ENCODE assay signal across 26 mouse cellular contexts in genomic region chr4:47649951-47650350, GRCm38 (mm10).
"Had no signal": no experiment of that assay in that cellular context is flagged by ENCODE, and none has a peak within 500 bp of the region (broad histone marks: within the 10 kb centered on the region; RNA-seq: fewer than 3 reads in every experiment).

No protein-coding gene starts in this region.

- H3K27ac ChIP-seq: heart, embryonic 13.5 days; heart, embryonic 15.5 days; hindbrain, embryonic 13.5 days; hindbrain, embryonic 15.5 days; hindbrain, postnatal 0 days; intestine, embryonic 15.5 days; kidney, embryonic 15.5 days; kidney, postnatal 0 days; limb, embryonic 13.5 days; limb, embryonic 15.5 days; liver, embryonic 13.5 days; liver, embryonic 15.5 days had no signal

- H3K36me3 ChIP-seq: heart, embryonic 13.5 days; heart, embryonic 15.5 days; hindbrain, embryonic 13.5 days; hindbrain, embryonic 15.5 days; intestine, embryonic 15.5 days; kidney, embryonic 15.5 days; limb, embryonic 13.5 days; limb, embryonic 15.5 days; liver, embryonic 13.5 days; liver, embryonic 15.5 days had no signal

- H3K27me3 ChIP-seq: heart, embryonic 13.5 days; heart, embryonic 15.5 days; hindbrain, embryonic 13.5 days; hindbrain, embryonic 15.5 days; intestine, embryonic 15.5 days; kidney, embryonic 15.5 days; limb, embryonic 13.5 days; limb, embryonic 15.5 days; liver, embryonic 13.5 days; liver, embryonic 15.5 days had no signal

- DNase-seq: forebrain, postnatal 0 days; gastrocnemius, postnatal 14 days; gastrocnemius, postnatal 36 days; heart, postnatal 14 days; heart, postnatal 36 days; kidney, adult 11 months; kidney, adult 2 months; kidney, adult 9 months; kidney, postnatal 14 days; kidney, postnatal 36 days; layer of hippocampus, adult 9-11 months; layer of hippocampus, postnatal 36 days; left cerebral cortex, postnatal 4 days; liver, embryonic 13.5 days had no signal

- H3K9ac ChIP-seq: forebrain, postnatal 0 days; heart, embryonic 13.5 days; heart, embryonic 15.5 days; hindbrain, embryonic 13.5 days; hindbrain, embryonic 15.5 days; intestine, embryonic 15.5 days; kidney, embryonic 15.5 days; limb, embryonic 13.5 days; limb, embryonic 15.5 days; liver, embryonic 13.5 days; liver, embryonic 15.5 days had no signal

- H3K4me3 ChIP-seq: heart, embryonic 13.5 days; heart, embryonic 15.5 days; hindbrain, embryonic 13.5 days; hindbrain, embryonic 15.5 days; intestine, embryonic 15.5 days; kidney, embryonic 15.5 days; limb, embryonic 13.5 days; limb, embryonic 15.5 days; liver, embryonic 13.5 days; liver, embryonic 15.5 days had no signal

- H3K9me3 ChIP-seq: heart, embryonic 15.5 days; hindbrain, embryonic 13.5 days; hindbrain, embryonic 15.5 days; intestine, embryonic 15.5 days; limb, embryonic 13.5 days; limb, embryonic 15.5 days; liver, embryonic 13.5 days; liver, embryonic 15.5 days had no signal

- H3K4me2 ChIP-seq: heart, embryonic 11.5 days; heart, embryonic 13.5 days; heart, embryonic 15.5 days; hindbrain, embryonic 13.5 days; hindbrain, embryonic 15.5 days; intestine, embryonic 15.5 days; kidney, embryonic 15.5 days; limb, embryonic 13.5 days; limb, embryonic 15.5 days; liver, embryonic 13.5 days; liver, embryonic 15.5 days had no signal

- H3K4me1 ChIP-seq: hindbrain, embryonic 15.5 days; kidney, embryonic 15.5 days; limb, embryonic 15.5 days; liver, embryonic 13.5 days; liver, embryonic 15.5 days had no signal

- ATAC-seq: forebrain, postnatal 0 days; hindbrain, postnatal 0 days; intestine, embryonic 15.5 days had no signal
